ENCODE assay signal across 8 mouse cellular contexts in genomic region chr2:158408997-158409594, GRCm38 (mm10). TPM values are rescaled to one million over a fixed set of nuclear protein-coding genes. Genes with fewer than 3 reads are reported as not detected.
DNase-seq lines count a peak whose midpoint lies in the region; ATAC-seq and TF ChIP-seq lines count a peak whose summit lies in the region.

No protein-coding gene starts in this region.

- peak overlapping the region; percentile 39 to 91 for H3K4me3 ChIP-seq in heart, embryonic 14.5 days (ENCODE audit: control insufficient read depth in 1 of 2, insufficient read depth in 1 of 2, low read depth in 1 of 2, low read length in 2 of 2)
- peak overlapping the region; percentile 94 for H3K4me3 ChIP-seq in hindbrain, embryonic 14.5 days (replicated peaks; ENCODE audit: low read length)
- H3K4me3 ChIP-seq in midbrain, embryonic 15.5 days: peak overlapping the region; percentile 84

- no peak overlapping the region for H3K27ac ChIP-seq in heart, embryonic 14.5 days (replicated peaks in 1 of 2; ENCODE audit: control insufficient read depth in 1 of 2, insufficient read depth in 1 of 2, low read depth in 2 of 2, low read length in 2 of 2)
- peak overlapping the region; percentile 92 for H3K27ac ChIP-seq in hindbrain, embryonic 14.5 days
- peak overlapping the region; percentile 57 for H3K27ac ChIP-seq in midbrain, embryonic 15.5 days

- intact Hi-C loops in heart, postnatal 36 days (cut with DNase I): no loop called here

- no peak for TF ChIP-seq CTCF in Patski (IDR thresholded peaks at IDR 0.05)

- WGBS in heart, embryonic 14.5 days: 21% methylated on average over 14 of the region's 14 CpGs
- 26% methylated on average over 14 of the region's 14 CpGs for WGBS in hindbrain, embryonic 14.5 days
- 23% methylated on average over 14 of the region's 14 CpGs for WGBS in midbrain, embryonic 15.5 days

- DNase-seq in heart, postnatal 36 days: no peak
- no peak for DNase-seq in Patski (ENCODE audit: low read depth, low spot score)
- no peak for DNase-seq in hindbrain, embryonic 14.5 days (ENCODE audit: low spot score)
- no peak for DNase-seq in adrenal gland, postnatal 25 days
- no peak for DNase-seq in thymus, postnatal 36 days
- no peak for DNase-seq in left cerebral cortex, adult 11 months (ENCODE audit: low spot score)

- peak overlapping the region; percentile 69 for H3K4me2 ChIP-seq in heart, embryonic 14.5 days (ENCODE audit: low read length)
- H3K4me2 ChIP-seq in hindbrain, embryonic 14.5 days (replicated peaks): peak overlapping the region; percentile 61
- H3K4me2 ChIP-seq in midbrain, embryonic 15.5 days: peak overlapping the region; percentile 43

- CTCF ChIA-PET in Patski (lab: Charles Lee): interaction anchor here (0.7 to 1.5 kb wide), 3 partner anchors 23 to 71 kb away, joined by 3 read pairs; partner anchors contain the start of gene Snhg11

- H3K9ac ChIP-seq in heart, embryonic 14.5 days (ENCODE audit: low read length): peak overlapping the region; percentile 66
- peak overlapping the region; percentile 58 for H3K9ac ChIP-seq in hindbrain, embryonic 14.5 days
- 0 out of 2 replicates have a peak overlapping the region, but pooled peaks have one; percentile 1 for H3K9ac ChIP-seq in midbrain, embryonic 15.5 days

- in situ Hi-C loops in Patski (cut with MboI; ENCODE audit: low pct_unique_long_range_greater_than_20kb): no loop called here

- no peak for ATAC-seq in heart, embryonic 14.5 days (ENCODE audit: insufficient number of reproducible peaks, insufficient read depth, low FRiP score, low read depth)
- peak; percentile 11 for ATAC-seq in Patski
- ATAC-seq in hindbrain, embryonic 14.5 days (ENCODE audit: low FRiP score): peak; percentile 39
- peak; percentile 55 for ATAC-seq in midbrain, embryonic 15.5 days (replicated peaks)

- H3K36me3 ChIP-seq in heart, embryonic 14.5 days (ENCODE audit: control insufficient read depth, insufficient read depth, low read length): no peaks in the 10 kb centered on the region
- H3K36me3 ChIP-seq in hindbrain, embryonic 14.5 days (replicated peaks; ENCODE audit: control insufficient read depth, insufficient read depth): no peaks in the 10 kb centered on the region
- no peaks in the 10 kb centered on the region for H3K36me3 ChIP-seq in midbrain, embryonic 15.5 days (replicated peaks)

- H3K27me3 ChIP-seq in heart, embryonic 14.5 days (ENCODE audit: control insufficient read depth, insufficient read depth, low read length): no peaks in the 10 kb centered on the region
- H3K27me3 ChIP-seq in Patski: peaks cover 19% of the 10 kb centered on the region
- H3K27me3 ChIP-seq in hindbrain, embryonic 14.5 days (ENCODE audit: control insufficient read depth, insufficient read depth, low read length): no peaks in the 10 kb centered on the region
- no peaks in the 10 kb centered on the region for H3K27me3 ChIP-seq in midbrain, embryonic 15.5 days (replicated peaks)

- POLR2A ChIA-PET in Patski (lab: Charles Lee): no interaction called here

- H3K9me3 ChIP-seq in heart, embryonic 14.5 days (ENCODE audit: control insufficient read depth, low read length): no peaks in the 10 kb centered on the region
- H3K9me3 ChIP-seq in hindbrain, embryonic 14.5 days (ENCODE audit: control insufficient read depth, low read length): no peaks in the 10 kb centered on the region
- no peaks in the 10 kb centered on the region for H3K9me3 ChIP-seq in midbrain, embryonic 15.5 days

- peaks cover 3 to 20% of the 10 kb centered on the region in 2 experiments; a peak in 3 of 4 replicates for H3K4me1 ChIP-seq in heart, embryonic 14.5 days (ENCODE audit: control insufficient read depth in 2 of 2, insufficient read depth in 2 of 2, low read length in 2 of 2)
- peaks cover 23% of the 10 kb centered on the region for H3K4me1 ChIP-seq in hindbrain, embryonic 14.5 days (replicated peaks; ENCODE audit: control insufficient read depth, insufficient read depth, low read length)
- peaks cover 28% of the 10 kb centered on the region for H3K4me1 ChIP-seq in midbrain, embryonic 15.5 days

RNA-seq across cellular contexts. Expression of gene Ralgapb, which starts 0.6 kb away (rescaled TPM):
- 13.8 and 17.8 TPM in 2 replicates for polyA plus RNA-seq in heart, embryonic 14.5 days (2014; fragmentation: Nextera tagmentation; extraction: Ambion mirVana)
- total RNA-seq in heart, postnatal 36 days (2021): 10 to 100 TPM; 33.1 to 34.6 TPM
- 46.2 TPM for polyA plus RNA-seq in Patski (2021)
- 29.7 and 34.7 TPM in 2 replicates for polyA plus RNA-seq in hindbrain, embryonic 14.5 days (2014; fragmentation: Nextera tagmentation; extraction: Ambion mirVana)
- polyA plus RNA-seq in midbrain, embryonic 15.5 days (2015; fragmentation: Nextera tagmentation; extraction: Ambion mirVana): 27.4 and 28.0 TPM in 2 replicates
- 68.9 and 72.1 TPM in 2 replicates for total RNA-seq in adrenal gland, postnatal 25 days (2021)

RNA-seq across cellular contexts. Expression of gene Snhg11, which starts 33.7 kb away (rescaled TPM):
- 0.23 and 0.45 TPM in 2 replicates for polyA plus RNA-seq in heart, embryonic 14.5 days (2014; fragmentation: Nextera tagmentation; extraction: Ambion mirVana)
- total RNA-seq in heart, postnatal 36 days (2021): not detected
- polyA plus RNA-seq in Patski (2021): not detected
- polyA plus RNA-seq in hindbrain, embryonic 14.5 days (2014; fragmentation: Nextera tagmentation; extraction: Ambion mirVana): 412 and 543 TPM in 2 replicates
- 560 and 673 TPM in 2 replicates for polyA plus RNA-seq in midbrain, embryonic 15.5 days (2015; fragmentation: Nextera tagmentation; extraction: Ambion mirVana)
- total RNA-seq in adrenal gland, postnatal 25 days (2021): 5.3 and 8.6 TPM in 2 replicates

Comparison
In these comparisons a context has a peak if more than half of its experiments do, and no peak if none do; other contexts are left out.
1. H3K27ac ChIP-seq: peak in hindbrain, embryonic 14.5 days (single experiment) and midbrain, embryonic 15.5 days (single experiment); none in heart, embryonic 14.5 days (0 of 2).
2. H3K9ac ChIP-seq: peak in every context shown above with its lines; median percentile 66 in heart, embryonic 14.5 days; 58 in hindbrain, embryonic 14.5 days; 1 in midbrain, embryonic 15.5 days.
3. RNA of gene Snhg11, which starts 33.7 kb away (polyA plus RNA-seq): 560 to 673 TPM in midbrain, embryonic 15.5 days and 412 to 543 TPM in hindbrain, embryonic 14.5 days; 0.23 to 0.45 TPM in heart, embryonic 14.5 days and not detected in Patski (single experiment); every median in the first group is over 100 times any median in the second.
4. Peak in every context shown above with its lines, with median percentiles within 50 percentile points of each other: H3K4me2 ChIP-seq and H3K4me3 ChIP-seq.